Mouse (Mus musculus) thymus, adult 2 months (tissue): ENCODE measurements around the gene Gabrg3.

Experiments used
- CTCF ChIP-seq: fragments of 200-500 bp; IDR thresholded peaks from 2 replicates; pipeline ENCODE4 v1.5.1; 2012; ENCODE audit warnings: mild to moderate bottlenecking, control low read depth, low read length, moderate library complexity, borderline replicate concordance; ENCODE audit not compliant: control insufficient read depth, poor library complexity, insufficient read depth; ENCODE audit errors: extremely low read depth
- POLR2A ChIP-seq: fragments of 200-500 bp; IDR thresholded peaks from 2 replicates; pipeline ENCODE4 v1.6.1; 2012; ENCODE audit warnings: mild to moderate bottlenecking, low read length, control low read depth, moderate library complexity; ENCODE audit not compliant: control insufficient read depth, poor library complexity, insufficient read depth; ENCODE audit errors: extremely low read depth

- no peak for TF ChIP-seq CTCF
- no peak for TF ChIP-seq POLR2A
Observed at GRCm38 (mm10) chr7:57393551-57393950, 6.6 kb upstream of the Gabrg3 start.
